Mouse (Mus musculus): ENCODE data around the gene Hdlbp.
"Not testable (repeated sequence)": the region's sequence is repeated elsewhere in the genome, so short reads cannot be mapped to it uniquely, and the experiment has no call there.

Gene Hdlbp

DNA sequence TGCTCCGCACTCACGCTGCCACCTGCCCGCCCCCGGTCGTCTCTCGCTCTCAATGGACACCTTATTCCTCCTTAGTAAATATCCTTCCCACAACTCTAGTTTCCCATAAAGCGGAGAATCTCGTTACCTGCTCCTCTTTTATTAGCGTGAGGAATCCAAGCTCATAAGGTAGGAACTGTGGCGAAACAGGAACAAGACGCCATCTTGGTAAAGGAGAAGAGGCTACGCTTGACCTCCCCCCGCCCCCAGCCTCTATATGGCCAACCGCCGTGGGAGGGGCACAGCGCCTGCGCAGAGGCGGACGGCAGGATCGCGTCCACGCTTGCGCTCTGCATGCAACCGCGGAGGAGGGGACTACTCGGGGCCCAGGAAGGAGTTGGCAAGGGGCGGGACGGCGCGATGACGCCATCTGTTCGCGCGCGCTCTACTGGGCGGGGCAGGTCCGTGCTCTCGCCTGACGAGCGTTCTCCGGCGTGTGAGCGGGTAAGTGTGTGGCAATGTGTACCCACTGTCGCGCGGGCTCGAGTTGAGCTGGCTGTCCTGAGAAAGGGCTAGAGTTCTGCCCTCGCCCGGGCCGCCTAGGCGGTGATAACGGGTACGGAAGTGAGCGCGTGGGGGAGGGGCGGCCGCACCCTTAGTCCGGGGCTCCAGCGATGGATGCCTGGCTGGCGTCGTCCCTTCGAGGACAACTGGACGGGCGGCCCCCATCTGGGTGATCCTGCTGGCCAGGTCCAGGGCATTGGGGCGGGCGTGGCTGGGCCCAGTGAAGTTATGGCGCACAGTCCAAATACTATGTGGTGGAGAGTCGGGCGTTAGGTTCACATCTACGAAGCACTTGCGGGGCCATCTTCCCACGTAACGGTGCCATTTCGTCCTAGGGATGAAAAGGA, at the start of gene Hdlbp:
Hdlbp (minus strand) TSS at position 230 of the 890 bp plus-strand sequence.
- peak; percentile 98 to 99 for DNase-seq (ENCODE audit: low spot score in 2 of 2)

DNA sequence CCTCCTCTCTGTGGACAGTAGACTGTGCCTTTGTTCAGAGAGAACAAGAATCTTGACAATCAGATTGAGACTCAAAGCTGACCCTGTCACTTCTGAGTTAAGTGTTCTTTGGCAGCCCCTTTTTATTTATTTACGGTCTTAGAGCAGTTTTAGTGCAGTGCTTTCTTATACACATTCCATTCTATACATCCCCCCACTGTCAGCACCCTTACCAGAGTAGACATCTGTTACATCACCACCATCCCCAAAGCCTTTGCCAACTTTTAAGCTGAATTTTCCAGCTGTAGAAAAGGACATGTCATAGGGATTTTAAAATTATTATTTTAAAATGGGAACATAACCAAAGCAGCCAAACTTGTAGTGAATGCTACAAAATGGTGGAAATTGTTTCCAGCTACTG, 43.7 kb upstream of the Hdlbp start:
- no peak for DNase-seq (ENCODE audit: low spot score in 2 of 2)

DNA sequence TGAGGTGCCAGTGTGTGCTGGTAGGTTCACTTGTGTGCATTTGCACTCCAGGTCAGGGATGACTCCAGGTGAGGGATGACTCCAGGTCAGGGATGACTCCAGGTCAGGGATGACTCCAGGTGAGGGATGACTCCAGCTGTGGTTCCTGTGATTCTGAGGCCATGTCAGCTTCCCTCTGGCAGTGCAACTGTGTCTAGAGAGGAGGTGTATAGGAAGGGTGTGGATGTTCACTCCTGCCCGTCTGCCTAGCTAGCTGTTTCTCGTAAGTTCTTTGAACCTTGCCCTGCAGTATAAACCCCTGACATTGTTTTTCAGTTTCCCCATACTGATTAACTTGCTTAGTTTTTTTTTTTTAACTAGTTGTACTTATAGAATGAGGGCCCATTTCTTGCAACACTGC, 42.9 kb upstream of the Hdlbp start:
- no peak for DNase-seq (ENCODE audit: low spot score in 2 of 2)

DNA sequence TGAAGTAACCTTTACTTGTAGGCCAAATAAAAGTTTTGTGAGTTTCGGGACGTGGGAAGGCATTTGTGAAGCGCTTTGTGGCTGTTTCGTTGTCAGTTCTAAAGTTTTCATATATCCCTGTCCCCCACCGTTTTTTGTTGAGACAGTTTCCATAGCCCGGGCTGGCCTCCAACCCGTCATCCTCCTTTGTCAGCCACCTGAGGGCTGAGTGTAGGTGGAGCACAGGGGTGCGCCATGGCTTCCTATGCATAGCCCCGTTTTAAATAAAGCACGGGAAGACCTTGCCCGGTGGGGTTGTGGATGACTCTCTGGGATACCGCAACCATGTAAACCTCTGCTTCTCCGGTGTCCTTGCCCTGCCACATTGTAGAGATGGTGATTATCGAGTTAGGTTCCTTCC, 34.6 kb upstream of the Hdlbp start:
- DNase-seq (ENCODE audit: low spot score in 2 of 2), result no peak

DNA sequence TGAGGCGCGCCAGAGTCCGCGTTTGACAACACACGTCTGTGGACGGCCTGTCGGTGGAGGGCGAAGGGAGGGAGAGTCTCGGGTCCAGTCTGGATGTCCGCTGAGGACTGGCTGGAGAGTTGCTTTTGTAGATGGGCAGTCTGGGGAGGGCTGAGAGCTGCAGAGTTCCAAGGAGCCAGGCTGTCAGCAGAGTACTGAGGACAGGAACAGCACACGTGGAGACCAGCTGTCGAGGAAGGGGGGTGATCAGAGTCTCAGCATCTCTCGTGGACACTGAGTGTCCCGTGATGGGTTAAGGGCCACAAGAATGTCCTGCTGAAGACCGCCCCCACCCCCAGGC, 33.7 kb upstream of the Hdlbp start:
- no peak for DNase-seq (ENCODE audit: low spot score in 2 of 2)

DNA sequence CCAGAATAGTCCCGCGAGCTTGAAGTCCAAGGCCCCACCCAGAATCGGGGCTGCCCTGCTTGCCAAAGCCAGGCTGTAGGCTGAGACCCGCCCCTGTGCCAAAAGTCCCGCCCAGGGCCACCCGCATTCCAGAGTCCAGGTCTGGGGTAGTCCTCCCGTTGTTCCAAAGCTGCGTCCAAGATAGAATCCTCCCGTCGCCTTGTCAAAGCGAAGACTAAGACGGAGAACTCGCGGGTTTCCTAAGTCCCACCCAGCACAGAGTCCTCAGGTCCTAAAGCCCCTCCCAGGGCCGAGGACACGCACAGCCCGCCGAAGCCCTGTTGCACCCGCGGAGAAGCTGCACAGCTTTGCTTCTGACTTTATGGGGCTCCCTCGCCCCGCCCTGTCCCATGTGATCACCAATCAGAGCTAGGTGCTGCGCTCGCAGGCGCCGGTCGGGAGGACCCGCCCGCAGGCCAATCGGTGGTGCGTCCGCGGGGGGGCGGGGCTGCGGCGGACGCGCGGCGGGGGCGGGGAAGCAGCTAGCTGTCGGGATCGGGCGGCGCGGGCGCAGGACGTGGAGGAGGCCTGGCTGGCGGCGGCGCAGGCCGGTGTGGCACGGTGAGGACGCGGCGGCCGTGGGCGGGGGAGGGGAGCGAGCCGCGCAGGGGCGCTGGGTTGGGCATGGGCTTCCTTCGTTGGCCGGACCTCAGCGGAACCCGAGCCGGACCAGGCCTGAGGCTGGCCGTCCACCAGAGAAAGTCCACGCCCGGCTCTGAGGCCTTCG, 33.2 kb upstream of the Hdlbp start, which contains the start of gene Farp2:
Farp2 (plus strand) TSS at position 495 of the 766 bp plus-strand sequence.
- DNase-seq (ENCODE audit: low spot score in 2 of 2), result peak; percentile 84 to 91

DNA sequence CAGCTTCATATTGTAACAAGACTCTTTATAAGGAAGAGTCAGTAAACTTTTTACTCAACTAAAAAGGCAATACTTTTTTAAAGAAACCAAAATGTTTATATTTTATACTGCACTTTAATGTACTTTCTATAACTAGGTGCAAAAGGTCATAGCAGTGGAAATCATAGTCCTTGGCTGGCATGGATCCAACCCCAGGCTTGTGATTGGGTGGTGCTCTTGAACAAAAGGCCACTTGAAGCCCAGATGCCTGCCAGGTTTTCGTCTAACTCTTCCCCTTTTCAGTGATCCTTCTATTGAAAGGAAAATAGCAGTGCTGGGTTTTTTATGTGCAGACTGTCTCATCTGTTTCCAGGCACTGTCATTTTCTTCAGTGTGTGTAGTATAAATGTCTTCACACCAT, 30.0 kb upstream of the Hdlbp start:
- DNase-seq (ENCODE audit: low spot score in 2 of 2), result not testable (repeated sequence)

DNA sequence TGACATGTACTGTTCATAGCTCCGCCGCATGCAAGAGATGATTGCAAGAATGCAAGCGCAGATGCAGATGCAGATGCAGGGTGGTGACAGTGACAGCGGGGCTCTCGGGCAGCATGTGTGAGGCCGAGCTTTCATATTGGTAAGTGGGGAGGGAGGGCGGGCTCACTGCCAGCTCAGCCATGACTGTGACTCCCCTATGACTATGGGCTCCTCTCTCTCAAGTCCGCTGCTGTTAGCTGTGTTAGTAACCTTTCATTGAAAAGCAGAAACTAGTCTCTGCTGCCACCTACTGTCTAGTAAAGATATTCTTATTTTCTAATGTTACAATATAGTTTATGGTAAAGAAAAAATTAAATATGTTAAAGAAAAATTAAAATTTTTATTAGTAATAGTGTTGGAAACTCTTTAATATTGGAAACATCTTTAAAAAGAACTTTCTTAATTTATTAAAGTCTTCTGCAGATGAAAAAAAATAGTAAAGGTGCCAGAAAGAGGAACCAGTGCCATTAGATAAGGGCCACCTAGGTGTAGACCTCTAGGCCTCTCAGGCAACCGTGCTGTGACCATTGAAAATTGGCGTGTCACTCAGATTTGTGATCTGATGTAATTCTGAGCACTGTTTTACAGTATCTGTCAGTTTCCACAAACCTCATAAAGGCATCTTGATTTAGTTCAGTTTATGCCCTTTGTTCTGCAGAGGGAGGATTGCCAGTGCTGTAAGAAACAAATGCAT, 28.5 kb upstream of the Hdlbp start:
- DNase-seq (ENCODE audit: low spot score in 2 of 2), result peak in 1 of 2 experiments; percentile 15

DNA sequence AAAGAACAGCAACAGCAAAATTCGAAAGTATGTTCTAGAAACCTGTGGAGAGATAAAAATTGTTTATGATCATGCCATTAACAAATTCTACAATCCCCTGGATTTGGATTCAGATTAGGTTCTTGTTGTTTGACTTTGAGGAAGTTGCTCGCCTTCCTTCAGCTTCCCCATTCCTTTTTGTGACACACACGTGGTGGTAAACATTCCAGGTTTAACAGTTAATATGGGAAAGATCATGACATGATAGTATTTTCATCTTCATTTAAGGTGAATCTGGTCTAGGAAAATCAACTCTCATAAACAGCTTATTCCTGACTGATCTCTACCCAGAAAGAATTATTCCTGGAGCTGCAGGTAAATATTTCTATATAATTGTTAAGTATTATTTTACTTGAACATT, 16.7 kb upstream of the Hdlbp start:
- DNase-seq (ENCODE audit: low spot score in 2 of 2), result no peak

DNA sequence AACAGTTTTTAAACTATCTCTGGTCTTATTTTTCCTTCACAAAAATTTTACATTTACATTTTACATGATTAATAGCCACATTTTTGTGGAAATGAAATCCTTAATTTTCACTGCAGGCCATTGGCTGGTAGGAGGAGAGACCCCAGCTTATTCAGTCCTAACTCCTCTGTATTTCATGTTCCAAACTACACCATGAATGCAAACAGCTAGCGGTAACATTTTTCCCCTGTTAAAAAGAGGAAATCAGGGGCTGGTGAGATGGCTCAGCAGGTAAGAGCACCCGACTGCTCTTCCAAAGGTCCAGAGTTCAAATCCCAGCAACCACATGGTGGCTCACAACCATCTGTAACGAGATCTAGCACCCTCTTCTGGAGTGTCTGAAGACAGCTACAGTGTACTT, 7.7 kb upstream of the Hdlbp start:
- DNase-seq (ENCODE audit: low spot score in 2 of 2), result not testable (repeated sequence)

DNA sequence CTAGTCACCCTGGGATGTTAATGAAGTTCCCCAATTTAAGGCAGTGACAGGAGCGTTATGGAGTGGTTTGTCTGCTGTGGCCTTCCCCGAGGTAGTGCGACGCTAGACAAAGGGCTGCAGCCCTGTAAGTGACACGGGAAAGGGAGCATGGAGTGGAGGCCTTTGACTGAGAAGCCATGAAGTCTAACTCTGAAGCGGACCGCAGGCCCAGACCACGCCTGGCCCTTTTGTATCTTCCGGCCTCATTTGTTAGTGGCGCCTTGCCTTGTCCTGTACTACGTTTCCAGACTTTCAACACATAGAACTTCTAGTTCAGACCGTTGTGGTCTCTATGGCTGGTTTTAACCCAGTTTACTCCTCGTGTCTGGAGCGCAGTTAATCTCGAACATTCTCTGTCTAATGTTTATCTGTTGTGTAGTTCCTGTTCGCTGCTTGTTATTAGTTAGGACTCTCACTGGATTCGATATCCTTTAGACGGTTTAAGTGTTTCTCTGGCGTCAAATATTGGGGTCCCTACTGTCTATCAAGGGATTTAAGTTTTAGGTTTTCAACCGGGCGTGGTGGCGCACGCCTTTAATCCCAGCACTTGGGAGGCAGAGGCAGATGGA, 965 bp upstream of the Hdlbp start:
- DNase-seq (ENCODE audit: low spot score in 2 of 2), result peak; percentile 14 to 19

DNA sequence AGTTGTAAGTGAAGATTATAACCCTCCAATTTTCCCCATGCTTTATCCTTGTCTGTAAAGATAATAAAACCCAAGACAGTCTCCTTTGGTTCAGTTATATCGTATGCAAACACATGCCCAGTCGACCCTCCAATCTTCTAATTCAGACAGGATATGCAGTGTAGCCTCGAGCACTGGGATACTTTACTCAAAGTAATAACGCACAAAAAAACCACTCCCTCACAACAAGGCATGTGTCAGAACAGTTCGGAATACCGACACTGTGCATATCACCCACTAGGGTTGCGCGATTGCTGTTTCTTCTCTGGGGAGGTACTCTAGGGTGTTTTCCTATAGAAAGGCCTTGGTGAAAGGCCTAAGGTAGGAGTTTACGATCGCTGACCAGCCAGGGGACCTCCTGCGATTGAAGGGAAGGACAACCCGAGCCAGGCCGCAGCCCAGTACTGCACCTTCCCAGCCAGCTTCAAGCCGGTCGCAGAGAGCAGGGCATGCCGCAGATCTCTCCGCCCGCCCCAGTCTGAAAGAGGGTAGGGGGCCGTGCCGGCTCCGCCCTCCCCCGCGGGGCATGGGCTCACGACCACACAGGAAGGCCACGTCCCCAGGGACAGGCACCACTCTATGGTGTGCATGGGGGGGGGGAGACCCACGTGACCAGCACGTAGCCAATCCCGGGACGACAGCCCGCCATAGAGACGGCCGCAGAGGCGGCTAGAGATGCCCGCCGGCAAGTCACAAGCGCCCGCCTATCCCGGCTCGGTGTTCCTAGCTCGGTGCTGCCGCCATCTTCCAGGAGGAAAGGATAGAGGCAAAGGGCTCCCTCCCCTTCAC, 643 bp downstream of the Hdlbp start:
- DNase-seq (ENCODE audit: low spot score in 2 of 2), result peak; percentile 98 to 99

DNA sequence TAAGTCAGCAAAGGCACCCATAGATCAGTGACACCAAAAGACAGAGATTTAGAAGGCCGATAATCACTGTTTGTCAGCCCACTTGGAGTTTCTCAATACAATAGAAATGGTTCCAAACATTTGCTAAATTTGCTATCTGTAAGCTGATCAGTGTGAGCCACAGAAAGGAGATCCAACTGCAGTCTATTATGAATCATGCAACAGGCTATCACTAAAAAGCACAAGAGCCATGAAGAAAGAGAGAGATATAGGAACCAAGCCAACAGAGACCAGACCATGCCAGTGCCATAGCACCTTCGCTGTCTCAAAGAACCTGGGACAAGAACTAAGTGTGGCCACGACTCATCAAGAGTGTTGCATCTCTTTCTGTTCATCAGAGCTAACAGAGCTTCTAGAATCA, 2.9 kb downstream of the Hdlbp start:
- no peak for DNase-seq (ENCODE audit: low spot score in 2 of 2)

DNA sequence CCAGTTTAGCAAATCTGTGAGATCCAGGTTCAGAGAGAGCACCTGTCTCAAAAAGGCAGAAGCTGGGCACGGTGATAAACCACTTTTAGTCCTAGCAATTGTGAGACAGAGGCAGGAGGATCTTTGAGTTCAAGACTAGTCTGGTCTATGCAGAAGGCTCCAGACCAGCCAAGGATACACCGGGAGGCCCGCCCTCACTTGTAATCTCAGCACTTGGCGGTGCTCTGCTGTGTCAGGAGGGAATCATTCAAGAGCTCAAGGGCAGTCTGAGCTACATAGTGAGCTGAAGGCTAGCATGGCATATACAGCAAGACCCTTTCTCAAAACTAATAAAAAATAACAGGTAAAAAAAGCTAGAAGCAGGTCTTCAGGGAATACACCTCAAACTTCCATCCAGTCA, 10.0 kb downstream of the Hdlbp start:
- no peak for DNase-seq (ENCODE audit: low spot score in 2 of 2)

DNA sequence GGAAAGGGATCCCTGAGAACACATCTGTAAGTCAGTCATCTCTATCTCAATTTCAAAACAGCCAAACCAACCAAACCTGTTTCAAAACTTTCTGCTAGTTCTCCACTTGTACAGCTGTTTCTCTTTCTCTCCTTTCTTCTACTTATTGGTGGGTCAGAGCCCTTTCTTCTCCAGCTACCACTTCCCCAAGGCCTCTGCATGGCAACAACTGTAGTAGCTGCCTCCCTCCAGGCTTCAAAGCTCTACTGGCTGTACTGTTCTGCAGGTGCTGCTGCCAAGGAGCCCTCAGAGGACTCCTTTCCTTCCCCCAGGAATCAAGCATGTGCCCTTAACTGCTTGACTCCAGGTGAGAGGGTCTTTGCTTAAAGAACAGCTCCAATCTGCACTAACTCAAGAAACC, 12.9 kb downstream of the Hdlbp start:
- no peak for DNase-seq (ENCODE audit: low spot score in 2 of 2)

DNA sequence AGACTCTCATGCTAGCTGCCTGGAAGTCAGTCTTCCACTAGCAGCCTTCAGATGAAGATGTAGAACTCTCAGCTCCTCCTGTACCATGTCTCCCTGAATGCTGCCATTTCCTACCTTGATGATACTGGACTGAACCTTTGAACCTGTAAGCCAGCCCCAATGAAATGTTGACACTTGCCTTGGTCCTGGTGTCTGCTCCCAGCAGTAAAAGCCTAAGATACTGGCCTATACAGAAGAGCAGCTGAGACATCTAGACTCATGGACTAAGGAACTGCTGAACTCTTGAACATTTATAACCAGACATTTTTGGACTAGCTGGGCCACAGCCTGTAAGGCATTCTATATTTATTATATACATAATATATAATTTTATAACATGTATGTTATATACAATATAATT, 13.5 kb downstream of the Hdlbp start:
- no peak for DNase-seq (ENCODE audit: low spot score in 2 of 2)

DNA sequence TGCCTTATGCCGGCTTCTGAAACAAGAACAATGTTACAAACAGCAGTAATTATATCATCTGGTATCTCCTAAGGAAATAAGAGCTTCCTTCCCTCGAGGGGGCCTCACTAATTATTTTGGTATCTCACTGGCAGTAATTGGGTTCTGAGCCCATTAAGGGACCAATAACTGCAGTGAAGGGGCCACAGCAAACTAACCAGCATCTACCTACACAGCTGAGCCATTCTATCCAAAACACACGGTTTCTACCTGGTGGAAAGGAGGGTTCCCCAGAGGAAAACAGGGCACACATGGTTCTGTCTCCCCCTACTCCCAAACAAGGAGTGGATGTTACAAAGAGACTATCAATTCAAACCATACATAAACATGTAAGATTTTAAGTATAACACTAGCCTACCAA, 19.5 kb downstream of the Hdlbp start:
- no peak for DNase-seq (ENCODE audit: low spot score in 2 of 2)

DNA sequence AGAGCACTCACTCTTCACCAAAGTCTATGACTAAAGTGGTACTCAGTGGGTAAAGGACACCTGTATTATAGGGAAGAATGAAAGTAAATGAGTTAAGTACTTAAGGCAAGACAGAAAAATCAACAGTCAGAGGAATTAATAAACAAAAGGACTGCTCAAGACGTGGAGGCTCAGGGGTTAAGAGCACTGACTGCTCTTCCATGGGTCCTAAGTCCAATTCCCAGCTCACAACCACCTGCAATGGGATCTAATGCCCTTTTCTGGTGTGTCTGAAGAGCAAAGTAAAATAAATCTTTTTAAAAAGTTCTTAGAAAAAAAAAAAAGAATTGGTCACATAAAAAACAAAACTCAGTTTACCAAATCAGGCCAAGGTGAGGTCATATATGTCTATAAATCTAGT, 20.3 kb downstream of the Hdlbp start:
- DNase-seq (ENCODE audit: low spot score in 2 of 2), result no peak

DNA sequence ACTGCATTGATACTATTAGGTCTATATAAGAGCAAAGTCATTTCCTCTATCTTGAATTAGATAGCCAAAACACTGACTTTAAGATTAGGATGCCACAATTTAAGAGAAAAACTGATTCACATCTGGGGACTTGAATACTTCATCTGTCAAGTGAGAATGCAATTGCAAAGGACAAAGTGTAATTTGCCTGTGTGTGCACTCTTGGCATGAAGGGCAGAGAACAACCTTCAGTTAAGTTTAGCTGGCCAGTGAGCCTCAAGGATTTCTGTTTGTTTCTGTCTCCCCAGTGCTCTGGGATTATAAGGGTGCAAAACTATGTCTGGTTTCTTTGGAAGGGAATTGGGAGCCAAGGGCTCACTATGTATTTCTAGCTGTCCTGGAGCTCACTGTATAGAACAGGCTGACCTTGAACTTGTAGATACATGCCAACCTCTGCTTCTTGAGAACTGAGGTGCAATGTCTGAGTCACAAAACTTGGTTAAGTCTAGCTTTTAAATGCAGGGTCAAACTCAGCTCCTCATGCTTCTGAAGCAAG, 24.8 kb downstream of the Hdlbp start:
- no peak for DNase-seq (ENCODE audit: low spot score in 2 of 2)

DNA sequence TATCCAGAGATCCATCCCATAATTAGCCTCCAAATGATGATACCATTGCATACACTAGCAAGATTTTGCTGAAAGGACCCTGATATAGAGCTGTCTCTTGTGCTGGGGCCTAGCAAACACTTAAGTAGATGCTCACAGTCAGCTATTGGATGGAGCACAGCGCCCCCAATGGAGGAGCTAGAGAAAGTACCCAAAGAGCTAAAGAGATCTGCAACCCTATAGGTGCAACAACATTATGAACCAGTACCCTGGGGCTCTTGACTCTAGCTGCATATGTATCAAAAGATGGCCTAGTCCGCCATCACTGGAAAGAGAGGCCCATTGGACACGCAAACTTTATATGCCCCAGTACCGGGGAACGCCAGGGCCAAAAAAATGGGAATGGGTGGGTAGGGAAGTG, 28.5 kb downstream of the Hdlbp start:
- not testable (repeated sequence) for DNase-seq (ENCODE audit: low spot score in 2 of 2)

DNA sequence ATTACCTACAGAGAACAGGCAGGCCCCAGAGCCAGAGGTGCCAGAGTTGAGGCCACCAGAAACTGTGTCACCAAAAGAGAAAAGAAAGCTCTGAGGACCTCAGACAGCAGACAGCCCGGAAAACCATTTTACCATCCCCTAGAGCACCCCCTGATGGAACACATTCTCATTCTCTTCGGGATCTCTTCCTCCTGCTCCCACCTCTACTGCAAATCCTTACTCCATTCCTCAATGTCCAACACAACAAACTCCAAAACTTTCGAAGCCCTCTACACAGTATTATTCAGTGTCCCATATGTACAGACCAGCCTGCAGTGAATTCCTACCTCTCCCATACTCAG, 32.8 kb downstream of the Hdlbp start:
- no peak for DNase-seq (ENCODE audit: low spot score in 2 of 2)
